Comparison of ENCODE assay signal across 13 mouse cellular contexts in genomic region chr12:33102342-33103115, GRCm38 (mm10). TPM values are rescaled to one million over a fixed set of nuclear protein-coding genes. Genes with fewer than 3 reads are reported as not detected.
A peak's percentile ranks its signal among the peaks of the same experiment; 100 is the strongest.
DNase-seq lines count a peak whose midpoint lies in the region; ATAC-seq and TF ChIP-seq lines count a peak whose summit lies in the region.
"Had no signal": no experiment of that assay in that cellular context is flagged by ENCODE, and none has a peak within 500 bp of the region (broad histone marks: within the 10 kb centered on the region; RNA-seq: fewer than 3 reads in every experiment).

No protein-coding gene starts in this region.

- no peaks in the 10 kb centered on the region; the same call in 1 of the 2 replicates for H3K27me3 ChIP-seq in liver, adult 2 months (ENCODE audit: control insufficient read depth, insufficient read depth, low read length)
- 0 out of 2 replicates have a peak, but pooled peaks cover 2% of the 10 kb centered on the region for H3K27me3 ChIP-seq in liver, embryonic 11.5 days (replicated peaks; ENCODE audit: control insufficient read depth, insufficient read depth, low read length)
- H3K27me3 ChIP-seq in forebrain, embryonic 10.5 days (ENCODE audit: poor library complexity, severe bottlenecking), result no peaks in the 10 kb centered on the region
- H3K27me3 ChIP-seq in intestine, embryonic 16.5 days (replicated peaks; ENCODE audit: control insufficient read depth, insufficient read depth, low read length), result no peaks in the 10 kb centered on the region
- H3K27me3 ChIP-seq in heart, embryonic 10.5 days (ENCODE audit: insufficient read depth, poor library complexity, severe bottlenecking), result 0 out of 2 replicates have a peak, but pooled peaks cover 5% of the 10 kb centered on the region

- 52% methylated on average over 15 of the region's 15 CpGs for WGBS in liver, adult 2 months
- WGBS in liver, embryonic 11.5 days, result 63% methylated on average over 15 of the region's 15 CpGs
- 76% methylated on average over 15 of the region's 15 CpGs for WGBS in forebrain, embryonic 10.5 days
- WGBS in intestine, embryonic 16.5 days, result 25% methylated on average over 15 of the region's 15 CpGs
- WGBS in heart, embryonic 10.5 days, result 69% methylated on average over 15 of the region's 15 CpGs

- H3K27ac ChIP-seq in liver, adult 2 months (replicated peaks; ENCODE audit: insufficient read depth, low read depth, low read length), result no peak overlapping the region
- no peak overlapping the region for H3K27ac ChIP-seq in liver, embryonic 11.5 days (ENCODE audit: low read depth, low read length)
- H3K27ac ChIP-seq in forebrain, embryonic 10.5 days, result peak overlapping the region; percentile 56
- H3K27ac ChIP-seq in intestine, embryonic 16.5 days (ENCODE audit: low read length), result peak overlapping the region; percentile 65
- no peak overlapping the region for H3K27ac ChIP-seq in heart, embryonic 10.5 days

- no peaks in the 10 kb centered on the region for H3K36me3 ChIP-seq in liver, adult 2 months (ENCODE audit: control insufficient read depth, insufficient read depth, low read length)
- no peaks in the 10 kb centered on the region for H3K36me3 ChIP-seq in liver, embryonic 11.5 days (ENCODE audit: control insufficient read depth, insufficient read depth, low read length)
- no peaks in the 10 kb centered on the region for H3K36me3 ChIP-seq in forebrain, embryonic 10.5 days (replicated peaks)
- H3K36me3 ChIP-seq in intestine, embryonic 16.5 days (ENCODE audit: control insufficient read depth, insufficient read depth, low read length), result no peaks in the 10 kb centered on the region
- H3K36me3 ChIP-seq in heart, embryonic 10.5 days, result no peaks in the 10 kb centered on the region

- H3K4me2 ChIP-seq in liver, embryonic 11.5 days, result no peak overlapping the region
- no peak overlapping the region for H3K4me2 ChIP-seq in intestine, embryonic 16.5 days (ENCODE audit: low read depth, low read length)

- H3K79me2 ChIP-seq in liver, adult 2 months (ENCODE audit: control insufficient read depth, insufficient read depth, low read length), result no peaks in the 10 kb centered on the region

- no peak overlapping the region for H3K4me3 ChIP-seq in liver, adult 2 months (ENCODE audit: insufficient read depth, low read depth, low read length)
- H3K4me3 ChIP-seq in liver, embryonic 11.5 days (ENCODE audit: low read depth, low read length), result no peak overlapping the region
- no peak overlapping the region for H3K4me3 ChIP-seq in forebrain, embryonic 10.5 days
- no peak overlapping the region for H3K4me3 ChIP-seq in intestine, embryonic 16.5 days (ENCODE audit: low read length)
- no peak overlapping the region for H3K4me3 ChIP-seq in heart, embryonic 10.5 days

- TF ChIP-seq POLR2A in liver, adult 2 months (IDR thresholded peaks at IDR 0.05; ENCODE audit: extremely low read depth, insufficient read depth, low read length), result no peak

- H3K9ac ChIP-seq in liver, adult 2 months (ENCODE audit: low read depth, low read length), result no peak overlapping the region
- H3K9ac ChIP-seq in liver, embryonic 11.5 days (ENCODE audit: low read depth, low read length), result no peak overlapping the region
- H3K9ac ChIP-seq in intestine, embryonic 16.5 days (ENCODE audit: low read depth, low read length), result no peak overlapping the region

- DNase-seq in liver, adult 2 months (ENCODE audit: extremely low read depth, low read depth, low spot score), result peak; percentile 7
- no peak for DNase-seq in liver, embryonic 11.5 days (ENCODE audit: low spot score)
- DNase-seq in forebrain, embryonic 10.5 days (ENCODE audit: extremely low spot score, low spot score), result no peak
- peak; percentile 41 for DNase-seq in retina, embryonic 14.5 days (ENCODE audit: low spot score)
- DNase-seq in heart, embryonic 10.5 days (ENCODE audit: low spot score), result no peak
- no peak for DNase-seq in urinary bladder, adult 18-20 months (ENCODE audit: low spot score in 2 of 2)
- DNase-seq in left cerebral cortex, adult 18-20 months (ENCODE audit: low spot score in 2 of 2), result no peak
- DNase-seq: adrenal gland, adult 8-10 months; cerebellum, postnatal 36 days; right cerebral cortex, adult 18-20 months; thymus, postnatal 25 days had no signal

- H3K9me3 ChIP-seq in liver, embryonic 11.5 days (ENCODE audit: control insufficient read depth, low read length), result no peaks in the 10 kb centered on the region
- H3K9me3 ChIP-seq in forebrain, embryonic 10.5 days, result no peaks in the 10 kb centered on the region
- H3K9me3 ChIP-seq in intestine, embryonic 16.5 days (ENCODE audit: control insufficient read depth, low read length), result no peaks in the 10 kb centered on the region
- H3K9me3 ChIP-seq in heart, embryonic 10.5 days, result no peaks in the 10 kb centered on the region

- TF ChIP-seq CTCF in liver, adult 2 months (IDR thresholded peaks at IDR 0.05; ENCODE audit: low read depth, low read length), result no peak

- no peak for ATAC-seq in liver, embryonic 11.5 days (replicated peaks; ENCODE audit: low FRiP score)
- ATAC-seq in intestine, embryonic 16.5 days, result peak; percentile 81

- no peaks in the 10 kb centered on the region for H3K4me1 ChIP-seq in liver, adult 2 months (ENCODE audit: control insufficient read depth, insufficient read depth, low read length)
- no peaks in the 10 kb centered on the region for H3K4me1 ChIP-seq in liver, embryonic 11.5 days (replicated peaks; ENCODE audit: control insufficient read depth, insufficient read depth, low read length)
- peaks cover 11% of the 10 kb centered on the region for H3K4me1 ChIP-seq in forebrain, embryonic 10.5 days
- 0 out of 2 replicates have a peak, but pooled peaks cover 7% of the 10 kb centered on the region for H3K4me1 ChIP-seq in intestine, embryonic 16.5 days (ENCODE audit: control insufficient read depth, insufficient read depth, low read length)
- no peaks in the 10 kb centered on the region for H3K4me1 ChIP-seq in heart, embryonic 10.5 days

RNA-seq across cellular contexts. Expression of gene Cdhr3, which starts 9.9 kb away (rescaled TPM):
- not detected in 2 replicates for total RNA-seq in liver, adult 2 months (2014; rRNA removed)
- polyA plus RNA-seq in liver, adult 2 months (2012; rRNA removed), result not detected in 2 replicates
- polyA plus RNA-seq in liver, embryonic 11.5 days (2014; fragmentation: Nextera tagmentation; extraction: Ambion mirVana), result not detected in 2 replicates
- polyA plus RNA-seq in forebrain, embryonic 10.5 days (2016; fragmentation: Nextera tagmentation; extraction: Ambion mirVana), result not detected in 2 replicates
- 0.04 and 0.15 TPM in 2 replicates for polyA plus RNA-seq in intestine, embryonic 16.5 days (2015; fragmentation: Nextera tagmentation; extraction: Ambion mirVana)
- polyA plus RNA-seq in heart, embryonic 10.5 days (2016; fragmentation: Nextera tagmentation; extraction: Ambion mirVana), result 0.43 and 0.59 TPM in 2 replicates
- 1 to 10 TPM; 1.2 to 1.6 TPM for total RNA-seq in left cerebral cortex, adult 18-20 months (2021)
- total RNA-seq: megakaryocyte progenitor cell, adult 5-6 weeks had no signal

RNA-seq across cellular contexts. Expression of gene Atxn7l1, which starts 45.0 kb away (rescaled TPM):
- 6.1 and 7.9 TPM in 2 replicates for total RNA-seq in liver, adult 2 months (2014; rRNA removed)
- 10.1 and 16.2 TPM in 2 replicates for polyA plus RNA-seq in liver, adult 2 months (2012; rRNA removed)
- 28.5 and 28.9 TPM in 2 replicates for polyA plus RNA-seq in liver, embryonic 11.5 days (2014; fragmentation: Nextera tagmentation; extraction: Ambion mirVana)
- polyA plus RNA-seq in forebrain, embryonic 10.5 days (2016; fragmentation: Nextera tagmentation; extraction: Ambion mirVana), result 10.4 and 11.0 TPM in 2 replicates
- polyA plus RNA-seq in intestine, embryonic 16.5 days (2015; fragmentation: Nextera tagmentation; extraction: Ambion mirVana), result 12.9 and 14.5 TPM in 2 replicates
- 11.5 and 13.6 TPM in 2 replicates for polyA plus RNA-seq in heart, embryonic 10.5 days (2016; fragmentation: Nextera tagmentation; extraction: Ambion mirVana)
- 10 to 100 TPM; 50.2 to 60.1 TPM for total RNA-seq in left cerebral cortex, adult 18-20 months (2021)

Comparison
In these comparisons a context has a peak if more than half of its experiments do, and no peak if none do; other contexts are left out.
1. DNase-seq: peak in liver, adult 2 months (single experiment) and retina, embryonic 14.5 days (single experiment); none in liver, embryonic 11.5 days (single experiment), forebrain, embryonic 10.5 days (single experiment), heart, embryonic 10.5 days (single experiment), urinary bladder, adult 18-20 months (0 of 2) and left cerebral cortex, adult 18-20 months (0 of 2).
2. H3K27ac ChIP-seq: peak in forebrain, embryonic 10.5 days (single experiment) and intestine, embryonic 16.5 days (single experiment); none in liver, adult 2 months (single experiment), liver, embryonic 11.5 days (single experiment) and heart, embryonic 10.5 days (single experiment).